8 mouse cellular contexts compared by ENCODE assay signal in the genomic region with DNA sequence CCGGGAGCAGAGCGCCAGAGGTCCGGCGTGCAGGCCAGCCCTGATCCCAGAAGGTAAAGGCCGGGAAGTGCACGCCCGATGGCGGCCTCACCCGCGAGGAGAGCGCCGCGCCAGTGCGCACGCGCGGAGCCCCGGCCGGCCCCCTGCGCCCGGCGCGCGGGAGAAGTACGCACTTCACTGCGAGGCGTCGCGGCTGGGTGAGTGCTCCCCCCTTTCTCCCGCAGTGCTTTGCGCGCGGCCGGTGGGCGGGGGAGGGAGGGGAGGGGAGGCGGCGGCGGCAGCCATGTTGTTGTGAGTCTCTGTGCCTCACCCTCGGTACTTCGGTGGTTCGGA. TPM values are rescaled to one million over a fixed set of nuclear protein-coding genes. Genes with fewer than 3 reads are reported as not detected.
DNase-seq lines count a peak whose midpoint lies in the region; ATAC-seq lines count a peak whose summit lies in the region.

Pum2 (plus strand) TSS at position 161 of the 333 bp plus-strand sequence.

- peak; percentile 96 to 97 for DNase-seq in adrenal gland, adult (ENCODE audit: inconsistent age in 2 of 2, low spot score in 1 of 2)
- DNase-seq in embryo, embryonic 10.5 days (ENCODE audit: low spot score) = peak; percentile 95
- peak; percentile 95 for DNase-seq in gastrocnemius, postnatal 25 days
- peak; percentile 95 for DNase-seq in intestine, embryonic 14.5 days (ENCODE audit: low spot score)
- peak; percentile 92 to 94 for DNase-seq in left cerebral cortex, postnatal 14 days (ENCODE audit: low spot score in 2 of 2)
- DNase-seq in mesoderm, embryonic 11.5 days (ENCODE audit: low read depth, low spot score) = peak; percentile 95
- peak; percentile 89 for DNase-seq in right cerebral cortex, postnatal 36 days (ENCODE audit: low spot score in 2 of 2)
- DNase-seq in yolk sac, embryonic 10.5 days (ENCODE audit: low spot score) = peak; percentile 97

- no peaks in the 10 kb centered on the region for H3K9me3 ChIP-seq in intestine, embryonic 14.5 days (ENCODE audit: control insufficient read depth, low read length)

- H3K4me3 ChIP-seq in intestine, embryonic 14.5 days (ENCODE audit: low read depth, low read length) = peak within 1 kb of the TSS; percentile 95

- WGBS in intestine, embryonic 14.5 days = 0% methylated on average over 13 of the region's 41 CpGs

- no peaks in the 10 kb centered on the region for H3K27me3 ChIP-seq in intestine, embryonic 14.5 days (replicated peaks; ENCODE audit: control insufficient read depth, insufficient read depth, low read length)

- intact Hi-C loops in left cerebral cortex, postnatal 14 days (cut with DNase I) = no loop called here

- peaks cover 21% of the 10 kb centered on the region for H3K4me1 ChIP-seq in intestine, embryonic 14.5 days (replicated peaks; ENCODE audit: control insufficient read depth, insufficient read depth, low read length)

- peak within 1 kb of the TSS; percentile 96 for H3K27ac ChIP-seq in intestine, embryonic 14.5 days (ENCODE audit: low read depth)

- peak; percentile 97 for ATAC-seq in intestine, embryonic 14.5 days (replicated peaks; ENCODE audit: low FRiP score, low TSS enrichment, low read depth)

- peak within 1 kb of the TSS; percentile 99 for H3K9ac ChIP-seq in intestine, embryonic 14.5 days (ENCODE audit: low read length)

- peak within 1 kb of the TSS; percentile 92 for H3K4me2 ChIP-seq in intestine, embryonic 14.5 days (ENCODE audit: low read length)

- H3K36me3 ChIP-seq in intestine, embryonic 14.5 days (ENCODE audit: control insufficient read depth, insufficient read depth, low read length) = no peaks in the 10 kb centered on the region

RNA-seq across cellular contexts. Expression of gene Pum2, which starts in this region (rescaled TPM):
- total RNA-seq in gastrocnemius, postnatal 25 days (2021) = 10 to 100 TPM; 60.0 to 71.0 TPM
- 59.2 and 71.8 TPM in 2 replicates for polyA plus RNA-seq in intestine, embryonic 14.5 days (2014; fragmentation: Nextera tagmentation; extraction: Ambion mirVana)
- 100 to 1,000 TPM; 155 to 160 TPM for total RNA-seq in left cerebral cortex, postnatal 14 days (2021)

Comparison
In these comparisons a context has a peak if more than half of its experiments do, and no peak if none do; other contexts are left out.
1. Peak in every context shown above with its lines: DNase-seq, ATAC-seq, H3K4me3 ChIP-seq and H3K27ac ChIP-seq.